Mouse (Mus musculus) embryonic facial prominence, embryonic 11.5 days (tissue): Measurements from ENCODE around the gene Ces2a. TPM values are rescaled to one million over a fixed set of nuclear protein-coding genes. Genes with fewer than 3 reads are reported as not detected.
A peak's percentile ranks its signal among the peaks of the same experiment; 100 is the strongest.

Source experiments
- ATAC-seq: fragments of 200-750 bp; cut with Nextera tagmentation; replicated peaks from 2 replicates; pipeline ENCODE4 v1.8.0; 2017; ENCODE audit warnings: low read depth; ENCODE audit not compliant: insufficient number of reproducible peaks, low FRiP score, low TSS enrichment
- DNase-seq: peaks from one replicate; pipeline ENCODE4 v3.0.0-alpha.2; 2015; ENCODE audit warnings: low spot score
- H3K27ac ChIP-seq: fragments of 300-500 bp; sonication (generic); replicated peaks from 2 replicates; pipeline ENCODE4 v1.5.1; 2014; ENCODE audit warnings: mild to moderate bottlenecking, low read depth, low read length, control low read depth
- H3K27me3 ChIP-seq: fragments of 300-500 bp; sonication (generic); 2 replicates; pipeline ENCODE4 v1.6.1; 2014; ENCODE audit warnings: mild to moderate bottlenecking, low read length, moderate library complexity, mixed read lengths; ENCODE audit not compliant: control insufficient read depth, insufficient read depth
- H3K36me3 ChIP-seq: fragments of 300-500 bp; sonication (generic); replicated peaks from 2 replicates; pipeline ENCODE4 v1.6.1; 2014; ENCODE audit warnings: low read depth, mild to moderate bottlenecking, low read length, moderate library complexity, mixed read lengths; ENCODE audit not compliant: control insufficient read depth, insufficient read depth
- H3K4me1 ChIP-seq: fragments of 300-500 bp; sonication (generic); 2 replicates; pipeline ENCODE4 v1.6.1; 2014; ENCODE audit warnings: low read length, mixed read lengths; ENCODE audit not compliant: control insufficient read depth, insufficient read depth
- H3K4me2 ChIP-seq: fragments of 300-500 bp; sonication (generic); 2 replicates; pipeline ENCODE4 v1.6.1; 2014; ENCODE audit warnings: low read depth, mild to moderate bottlenecking, control low read depth, low read length, moderate library complexity
- H3K4me3 ChIP-seq: fragments of 300-500 bp; sonication (generic); 2 replicates; pipeline ENCODE4 v1.5.1; 2014; ENCODE audit warnings: low read depth, low read length, control low read depth
- H3K9ac ChIP-seq: fragments of 300-500 bp; sonication (generic); replicated peaks from 2 replicates; pipeline ENCODE4 v1.6.1; 2014; ENCODE audit warnings: mild to moderate bottlenecking, control low read depth, low read length
- H3K9me3 ChIP-seq: fragments of 300-500 bp; sonication (generic); replicated peaks from 2 replicates; pipeline ENCODE4 v1.6.1; 2016; ENCODE audit warnings: mild to moderate bottlenecking, low read length, inconsistent platforms, mixed read lengths; ENCODE audit not compliant: control insufficient read depth
- WGBS: fragments of 180-500 bp; shearing (Covaris S2); extraction: QIAGEN DNeasy Blood & Tissue Kit; methylation state at CpG from one replicate; pipeline ENCODE4 v1.1.7; 2014; 5-methylcytosine and 5-hydroxymethylcytosine counted together
- microRNA-seq: library from miRNA; unstranded; fragments of <30 nt; microRNA quantifications from one replicate; pipeline ENCODE4, GENCODE M21; 2016; ENCODE audit warnings: borderline number of aligned reads
- polyA plus RNA-seq: library from polyadenylated mRNA; unstranded; fragments of >200 nt; fragmentation: Nextera tagmentation; extraction: Ambion mirVana; gene quantifications from 2 replicates; pipeline ENCODE4 v1.2.1, GENCODE M21; 2014

Ces2a gene
- polyA plus RNA-seq, 1 experiment from 2014 or later = not detected

- ATAC-seq = no peak
- Histone ChIP-seq H3K27ac (no peak overlapping the region), H3K27me3 (no peaks in the 10 kb centered on the region), H3K9me3 (no peaks in the 10 kb centered on the region), H3K36me3 (no peaks in the 10 kb centered on the region), H3K4me1 (no peaks in the 10 kb centered on the region), H3K9ac (no peak overlapping the region), H3K4me3 (no peak overlapping the region), H3K4me2 (no peak overlapping the region)
- 74% methylated on average over 2 of the region's 2 CpGs for WGBS
- DNase-seq = no peak
These were observed 55.1 kb downstream of the Ces2a start for GRCm38 (mm10) chr8:104788929-104789328.

GRCm38 (mm10) chr8:104789886-104790680, 56.3 kb downstream of the Ces2a start:
- no peak overlapping the region for H3K27ac ChIP-seq
- DNase-seq (peak; percentile 61), ATAC-seq (no peak)
- H3K4me2 ChIP-seq = no peak overlapping the region
- no peaks in the 10 kb centered on the region for H3K36me3 ChIP-seq
- no peaks in the 10 kb centered on the region for H3K4me1 ChIP-seq
- 67% methylated on average over 3 of the region's 3 CpGs for WGBS
- H3K4me3 ChIP-seq = no peak overlapping the region
- no peaks in the 10 kb centered on the region for H3K9me3 ChIP-seq
- no peak overlapping the region for H3K9ac ChIP-seq
- no peaks in the 10 kb centered on the region for H3K27me3 ChIP-seq

Small RNAs within 50 kb of the gene (microRNA-seq; reads per million reads assigned to microRNA genes)
- not detected for gene Gm44328

Other genes starting within 250 kb of the Ces2a start
- gene Terb1, start 224.1 kb upstream of the Ces2a start, polyA plus RNA-seq = 0.35 and 0.39 TPM in 2 replicates
- 133 and 163 TPM in 2 replicates for gene Nae1, start 199.4 kb upstream of the Ces2a start, polyA plus RNA-seq
- 0.64 and 1.5 TPM in 2 replicates for gene Car7, start 199.3 kb upstream of the Ces2a start, polyA plus RNA-seq
- gene Pdp2, start 142.6 kb upstream of the Ces2a start, polyA plus RNA-seq = 14.1 and 15.6 TPM in 2 replicates
- not detected in 2 replicates for gene Cdh16, start 109.6 kb upstream of the Ces2a start, polyA plus RNA-seq
- gene Rrad, start 102.7 kb upstream of the Ces2a start, polyA plus RNA-seq = 2.2 and 3.6 TPM in 2 replicates
- 79.7 and 82.5 TPM in 2 replicates for gene Ciao2b, start 92.0 kb upstream of the Ces2a start, polyA plus RNA-seq
- 0.17 TPM in 1 of 2 replicates, not detected in the other for gene Ces2b, start 97.6 kb downstream of the Ces2a start, polyA plus RNA-seq
- not detected in 2 replicates for gene Ces2c, start 113.1 kb downstream of the Ces2a start, polyA plus RNA-seq
- gene Ces2e, start 192.3 kb downstream of the Ces2a start, polyA plus RNA-seq = 0.10 TPM in 1 of 2 replicates, not detected in the other
- gene Ces2f, start 213.4 kb downstream of the Ces2a start, polyA plus RNA-seq = not detected in 2 replicates
- not detected in 2 replicates for gene Ces2g, start 227.7 kb downstream of the Ces2a start, polyA plus RNA-seq